Mouse (Mus musculus): ENCODE data around the gene Dot1l.

Dot1l gene

GRCm38 (mm10) chr10:80835617-80836016, 80.6 kb downstream of the Dot1l start:
- no peak for DNase-seq

GRCm38 (mm10) chr10:80836949-80837379, 82.0 kb downstream of the Dot1l start:
- DNase-seq: no peak

DNA sequence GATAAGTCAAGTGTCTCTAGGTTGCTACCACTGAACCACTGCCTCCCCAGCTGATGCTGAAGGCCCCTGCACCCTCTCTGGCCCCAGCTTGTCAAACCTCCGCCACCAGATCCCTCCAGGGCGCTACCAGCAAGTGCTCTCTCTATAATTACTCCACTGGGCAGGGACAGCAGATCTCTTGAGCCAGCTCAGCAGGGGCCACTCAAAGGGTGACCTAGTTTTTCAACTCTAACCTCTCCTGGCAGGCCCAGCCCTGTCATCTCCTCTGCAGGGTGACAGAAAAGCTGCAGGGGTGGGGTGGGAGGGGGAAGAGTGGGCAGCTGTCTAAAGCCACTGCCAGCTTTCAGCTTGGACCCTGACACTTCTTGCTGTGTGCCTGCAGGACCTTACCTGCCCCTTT, 82.8 kb downstream of the Dot1l start:
- DNase-seq: peak; percentile 96

DNA sequence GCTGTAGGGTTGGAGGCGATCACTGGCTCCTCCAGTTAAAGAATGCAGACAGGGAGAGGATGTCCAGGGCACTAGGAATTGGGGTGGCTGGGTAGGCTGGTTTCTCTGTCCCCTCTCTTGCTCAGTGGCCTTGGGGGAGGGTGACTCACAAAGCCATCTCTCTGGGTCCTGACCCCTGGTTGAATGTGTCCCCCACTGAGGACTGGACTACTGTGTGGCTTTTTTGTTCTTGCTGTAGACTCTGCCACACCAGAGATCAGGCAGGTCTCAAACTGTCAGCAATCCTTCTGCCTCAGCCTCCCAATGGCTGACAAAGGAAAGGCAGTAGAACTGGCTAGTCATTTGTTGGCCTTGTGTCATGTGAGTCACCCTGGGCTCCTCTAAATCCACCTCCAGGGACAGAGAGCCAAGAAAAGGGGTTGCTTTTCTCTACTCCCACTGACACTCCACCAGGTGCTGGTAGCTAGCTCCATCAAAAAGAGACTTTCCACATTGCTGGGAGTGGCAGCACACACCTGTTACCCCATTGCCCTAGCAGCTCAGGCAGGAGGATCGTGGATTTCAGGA, 83.4 kb downstream of the Dot1l start:
- no peak for DNase-seq

- no peak for DNase-seq
Measured at GRCm38 (mm10) chr10:80839848-80840247, 84.8 kb downstream of the Dot1l start.

DNA sequence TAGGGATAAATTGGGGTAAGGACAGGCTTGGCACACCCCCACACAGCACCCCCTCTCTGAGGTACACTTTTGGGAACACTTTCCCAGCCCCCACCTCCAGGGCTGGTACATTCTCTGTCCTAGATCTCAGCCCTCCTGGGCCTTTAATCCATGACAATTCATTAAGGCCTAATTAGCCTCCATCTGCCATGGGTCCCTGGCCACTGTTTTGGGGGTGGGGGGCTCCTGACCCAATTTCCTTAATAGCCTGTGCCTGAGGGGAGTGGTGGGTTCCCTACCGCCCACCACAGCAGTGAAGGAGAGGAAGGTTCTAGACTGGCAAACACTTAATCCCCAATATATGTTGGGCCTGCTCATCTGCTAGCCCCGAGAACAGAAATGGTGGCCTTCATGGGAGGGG, 86.7 kb downstream of the Dot1l start:
- DNase-seq: no peak

DNA sequence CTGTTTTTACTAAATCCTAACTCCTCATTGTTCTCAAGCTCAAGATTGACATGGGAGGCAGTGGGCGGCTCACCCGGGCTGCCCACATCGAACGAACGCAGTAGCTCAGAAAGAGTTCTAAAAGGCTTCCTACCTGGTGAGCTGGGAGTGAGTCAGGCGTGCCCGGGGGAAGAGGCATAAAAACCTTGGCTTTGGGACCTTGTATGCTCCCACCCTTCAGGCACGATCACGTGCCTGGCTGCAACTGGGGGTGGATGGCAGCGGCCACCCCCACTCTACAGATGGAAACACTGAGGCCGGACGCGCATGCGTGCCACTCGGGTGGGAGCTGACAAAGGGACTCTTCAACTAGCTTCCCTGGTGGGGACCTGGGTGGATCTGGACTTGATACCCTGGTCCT, 87.3 kb downstream of the Dot1l start:
- DNase-seq: no peak

DNA sequence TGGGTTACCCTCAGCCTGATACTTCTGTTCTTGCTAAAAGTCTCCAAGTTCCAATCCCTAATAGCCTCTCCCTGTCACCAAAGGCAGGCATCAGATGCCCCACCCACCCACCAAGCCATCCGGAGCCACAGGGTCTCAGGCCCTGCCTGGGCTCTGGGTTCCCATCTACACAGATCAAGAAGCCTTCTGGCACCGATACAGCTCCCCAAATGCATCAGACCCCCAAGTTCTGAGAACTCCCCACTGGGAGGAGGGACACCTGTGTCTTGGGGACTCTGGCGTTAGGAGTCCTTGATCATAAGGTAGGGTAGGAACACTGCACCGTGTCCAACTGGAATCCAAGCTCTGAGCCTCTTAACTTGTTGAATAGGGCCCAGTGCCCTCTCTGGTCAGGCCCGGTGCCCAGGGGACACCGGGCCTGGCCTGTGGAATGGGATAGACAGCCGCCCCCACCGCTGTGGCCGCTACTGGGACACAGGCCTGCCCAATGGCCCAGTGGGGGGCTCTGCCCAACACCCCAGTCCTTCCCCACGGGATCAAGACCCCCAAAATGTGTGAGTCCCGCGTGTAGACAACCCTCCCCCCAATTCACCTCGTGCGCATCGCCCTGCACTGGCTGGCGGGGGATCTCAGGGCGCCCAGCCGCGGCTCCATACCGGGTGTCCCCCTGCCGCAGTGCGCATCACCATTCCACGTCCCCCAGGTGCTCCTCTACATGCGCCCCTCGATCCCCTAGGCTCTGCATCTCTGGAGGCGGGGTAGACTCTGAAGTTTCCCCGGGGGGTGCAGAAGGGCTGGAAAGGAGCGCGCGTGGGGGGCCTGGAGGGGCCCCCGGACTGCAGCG, 88.3 kb downstream of the Dot1l start:
- no peak for DNase-seq

DNA sequence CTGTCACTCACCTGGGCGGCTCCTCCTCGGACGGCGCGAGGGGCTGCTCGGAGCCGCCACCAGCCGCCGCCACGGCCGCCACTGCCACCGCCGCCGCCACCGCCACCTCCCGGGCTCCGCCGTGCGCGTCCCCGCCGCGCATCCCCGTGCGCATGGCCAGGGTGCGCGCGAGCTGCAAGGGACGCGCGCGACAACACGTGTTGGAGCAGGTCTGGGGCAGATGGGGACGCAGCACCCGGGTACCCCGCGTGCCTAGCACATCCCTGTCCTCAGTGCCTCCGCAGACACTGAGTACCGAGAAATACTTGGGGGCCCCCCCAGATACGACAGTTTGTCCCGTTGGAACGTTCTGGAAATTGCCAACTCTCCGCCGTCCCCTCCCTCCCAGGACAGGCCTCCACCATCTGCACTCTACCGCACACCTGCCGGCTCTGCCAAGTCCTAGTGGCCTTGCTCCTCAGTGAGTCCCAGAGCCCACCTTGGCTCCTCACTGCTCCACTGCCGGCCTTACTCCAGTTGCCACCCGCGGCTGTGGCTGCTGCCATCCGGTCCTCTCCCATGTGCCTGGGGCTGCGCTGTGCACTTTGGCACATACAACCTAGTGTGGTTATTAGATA, 89.0 kb downstream of the Dot1l start, which contains the start of gene Lingo3:
Gene Lingo3 (minus strand): TSS at position 109 of the 617 bp plus-strand sequence.
- no peak for DNase-seq

Data from heart, adult 11 months (tissue).